Mouse (Mus musculus): ENCODE measurements around the gene Hs6st2.

DNA sequence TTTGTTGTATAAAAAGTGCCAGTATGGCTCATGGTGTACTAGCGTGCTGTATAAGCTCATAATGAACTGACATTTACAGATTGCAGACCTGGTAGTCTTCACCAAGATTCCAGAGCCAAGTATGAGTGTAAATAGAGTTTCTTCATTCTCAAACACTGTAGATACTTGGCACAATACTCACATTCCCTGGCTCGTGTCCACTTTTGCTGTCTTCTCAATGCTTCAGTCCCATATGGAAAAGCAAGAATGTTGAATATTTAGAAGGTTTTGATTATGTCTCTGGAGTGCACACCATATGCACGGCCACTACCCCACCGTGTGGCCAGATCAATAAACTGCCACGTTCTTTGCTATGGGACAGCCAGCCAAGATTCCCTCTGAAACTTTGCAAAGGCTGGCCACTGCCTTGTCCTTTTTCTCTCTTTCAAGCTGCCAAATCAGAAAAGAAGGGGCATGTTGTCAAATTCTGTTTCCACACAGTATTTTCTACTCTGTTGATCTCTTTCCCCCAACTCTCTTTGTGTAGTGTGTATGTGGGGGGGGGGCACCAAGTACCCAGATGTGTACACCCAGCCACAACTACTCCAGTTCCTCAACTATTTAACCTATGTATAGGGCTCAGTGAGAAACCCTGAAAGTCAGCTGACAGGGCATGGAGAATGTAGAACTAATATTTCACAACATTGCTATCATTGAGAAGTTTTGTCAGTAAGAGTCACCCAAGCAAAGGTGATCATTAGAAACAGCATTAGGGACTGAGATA is 309.0 kb downstream of the Hs6st2 start:
- TF ChIP-seq GATA1 (IDR thresholded peaks at IDR 0.05; ENCODE audit: low read length) (no peak), TAL1 (IDR thresholded peaks at IDR 0.05; ENCODE audit: low read length) (no peak)

Data from erythroblast, embryonic 14.5 days (primary cell).